Mouse (Mus musculus) naive thymus-derived CD4-positive, alpha-beta T cell, adult 2 months (primary cell): ENCODE results near the gene Ctnnbip1.

Source experiments
- DNase-seq: peaks from one replicate; pipeline ENCODE4 v3.0.0-alpha.2; 2011; ENCODE audit warnings: low read depth

The Ctnnbip1 gene

DNA sequence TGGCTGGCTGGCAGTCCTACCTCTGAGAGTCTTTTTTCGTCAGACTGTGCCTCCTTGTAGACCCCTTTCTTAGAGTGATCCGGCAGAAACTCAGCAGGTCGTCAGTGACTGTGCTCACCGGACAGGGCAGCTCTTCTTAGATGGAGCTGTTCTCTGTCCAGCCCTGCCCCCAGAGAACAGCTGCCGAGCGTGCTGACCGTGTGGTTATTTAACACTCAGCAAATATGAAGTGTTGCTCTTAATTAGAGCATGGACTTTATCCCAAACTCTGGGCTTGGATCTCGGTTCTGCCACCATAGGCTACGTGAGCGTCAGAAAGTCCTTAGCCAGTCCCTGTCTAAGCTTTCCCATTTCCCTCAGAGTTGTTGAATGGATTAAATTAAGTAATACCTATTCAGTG is 3.2 kb downstream of the Ctnnbip1 start:
- DNase-seq, result no peak

DNA sequence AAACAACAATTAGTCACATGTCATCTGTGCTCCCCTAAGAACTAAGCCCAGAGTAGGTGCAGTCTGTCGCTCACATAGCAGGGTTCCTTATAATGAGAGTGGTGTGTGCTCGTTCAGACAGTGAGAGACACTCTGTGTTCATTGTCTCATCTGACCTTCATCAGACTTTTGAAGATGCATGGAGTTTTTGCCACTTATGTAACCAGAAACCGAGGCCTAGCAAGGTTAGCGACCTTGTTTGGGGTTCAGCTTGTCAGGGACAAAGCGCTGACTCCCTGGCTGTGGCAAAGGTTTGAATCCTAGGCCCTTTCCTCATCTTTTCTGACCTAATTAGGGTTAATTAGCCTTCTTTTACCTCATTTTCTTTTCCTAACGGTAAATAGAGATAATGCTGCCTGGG is 5.9 kb downstream of the Ctnnbip1 start:
- DNase-seq, result no peak

DNA sequence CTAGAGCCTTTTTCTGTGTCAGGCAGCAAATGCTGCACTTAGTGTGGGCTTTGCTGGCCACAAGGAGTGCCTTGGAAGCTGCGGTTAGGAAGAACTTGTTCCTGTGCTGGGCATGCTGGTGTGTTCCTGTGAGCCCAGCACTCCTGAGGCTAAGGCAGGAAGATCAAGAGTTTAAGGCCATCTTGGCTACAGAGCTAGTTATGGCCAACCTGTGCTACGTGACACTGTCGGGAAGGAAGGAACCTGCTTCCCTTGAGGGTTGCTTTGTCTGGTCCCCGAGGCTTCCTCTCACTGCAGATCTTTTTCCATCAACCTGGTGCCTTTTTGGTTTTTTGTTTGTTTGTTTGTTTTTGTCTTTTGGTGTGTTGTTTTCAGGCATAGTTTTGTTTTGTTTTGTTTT is 7.1 kb downstream of the Ctnnbip1 start:
- no peak for DNase-seq

DNA sequence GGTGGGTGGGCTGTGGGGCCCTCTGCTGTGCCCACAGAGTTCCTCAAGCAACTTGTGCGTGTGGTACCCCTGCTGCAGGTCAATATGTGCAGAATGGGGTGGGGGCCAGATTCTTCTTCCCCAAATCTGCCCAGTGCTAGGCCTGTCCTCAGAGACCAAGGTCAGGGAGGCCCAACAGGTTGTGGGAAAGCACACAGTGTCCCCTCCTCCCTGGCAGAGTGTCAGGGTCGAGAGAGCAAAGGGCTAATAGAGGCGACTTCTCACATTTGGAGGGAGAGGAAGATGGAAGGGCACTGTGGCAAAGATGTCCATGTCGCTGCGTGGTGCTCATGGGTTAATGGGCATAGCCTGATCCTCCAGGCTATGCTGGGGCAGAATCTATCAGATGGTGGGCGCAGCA is 7.8 kb downstream of the Ctnnbip1 start:
- no peak for DNase-seq

DNA sequence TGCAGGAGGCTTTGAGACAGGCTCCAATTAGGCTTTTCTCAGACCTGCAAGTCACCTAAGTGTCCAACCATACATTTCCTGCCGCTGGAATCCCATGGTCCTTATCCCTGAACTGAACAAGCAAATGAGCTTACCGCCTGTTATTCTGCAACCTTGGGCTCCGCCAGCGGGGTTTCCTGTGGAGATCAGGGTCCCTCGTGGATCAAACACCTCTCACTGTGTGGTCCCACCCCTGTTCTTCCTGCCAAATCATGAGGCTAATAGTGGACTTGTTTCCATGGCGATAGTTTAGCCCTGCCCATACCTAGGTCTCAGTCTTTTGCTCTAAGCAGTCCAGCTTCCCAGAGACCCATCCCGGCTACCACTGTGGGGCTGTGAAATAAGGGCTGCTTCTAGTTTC is 8.3 kb downstream of the Ctnnbip1 start:
- DNase-seq, result no peak

DNA sequence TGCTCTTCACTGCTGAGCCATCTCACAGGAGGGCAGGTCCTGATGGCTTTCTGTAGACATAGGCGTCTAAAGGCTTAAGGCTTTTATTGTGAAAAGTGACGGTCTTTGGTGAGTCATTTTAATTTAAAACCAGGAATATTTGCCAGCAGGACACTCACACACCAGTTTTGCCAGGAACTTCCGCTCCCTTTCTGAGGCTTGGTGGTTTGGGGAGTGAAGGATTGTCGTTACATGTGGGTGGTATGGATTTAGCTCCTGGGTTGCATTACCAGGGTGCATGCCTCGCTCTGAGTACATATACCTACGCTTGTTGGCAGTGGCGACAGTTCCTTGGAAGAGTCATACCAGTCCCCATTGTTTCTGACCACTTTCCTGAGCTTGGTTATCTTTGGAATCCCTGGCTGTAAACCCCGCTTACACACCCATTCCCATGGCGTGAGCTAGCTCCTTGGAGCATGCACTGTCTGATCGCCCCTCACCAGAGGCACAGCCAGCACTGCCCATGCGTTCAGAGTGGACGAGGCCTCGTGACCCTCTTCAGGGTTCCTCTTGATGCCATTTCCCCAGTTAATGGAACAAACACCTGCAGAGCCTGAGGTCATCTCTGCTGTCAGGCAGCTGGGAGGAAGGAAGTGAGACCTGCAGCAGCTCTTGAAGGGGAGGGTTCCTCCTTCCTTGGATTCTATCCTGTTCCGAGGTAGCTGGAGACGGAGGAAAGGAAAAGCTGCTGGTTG is 9.8 kb downstream of the Ctnnbip1 start:
- no peak for DNase-seq

DNA sequence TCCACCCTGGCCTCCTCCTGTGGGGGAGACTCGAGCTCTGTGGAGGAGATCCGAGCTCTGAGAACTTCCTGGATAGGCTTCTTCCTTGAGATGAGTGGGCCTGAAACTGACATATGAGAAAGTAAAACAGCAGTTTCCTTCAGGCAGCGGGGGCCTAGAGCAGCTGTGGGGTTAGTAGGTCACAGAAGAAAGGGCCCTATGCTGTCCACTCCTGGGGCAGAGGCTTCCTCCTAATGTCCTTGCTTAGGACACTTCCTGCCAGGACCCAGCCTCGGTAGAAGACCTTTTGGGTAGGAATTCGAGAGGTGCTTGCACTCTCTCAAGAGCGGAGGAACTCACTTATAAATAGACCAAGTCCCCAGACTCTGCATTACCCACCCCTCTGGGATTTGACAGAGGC is 11.7 kb downstream of the Ctnnbip1 start:
- no peak for DNase-seq

DNA sequence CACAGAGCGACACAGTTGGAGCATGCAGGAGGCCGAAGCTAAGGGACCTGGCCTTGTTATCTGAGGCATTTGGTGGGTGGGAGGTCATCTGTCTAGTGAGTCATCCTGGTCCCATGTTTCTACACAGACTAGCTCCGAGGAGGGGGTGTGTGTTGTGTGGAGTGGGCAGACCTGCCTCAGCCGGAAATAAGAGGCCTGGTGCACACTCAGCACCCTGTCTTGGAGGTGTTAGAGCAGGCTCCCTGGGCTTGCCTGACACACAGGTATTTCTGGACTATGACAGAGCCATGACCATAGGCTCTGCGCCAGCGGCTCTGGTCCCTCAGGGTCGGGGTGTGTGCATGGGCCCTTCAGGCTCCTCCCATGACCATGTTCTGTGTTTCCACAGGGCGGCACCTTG is 21.4 kb downstream of the Ctnnbip1 start:
- DNase-seq, result no peak

DNA sequence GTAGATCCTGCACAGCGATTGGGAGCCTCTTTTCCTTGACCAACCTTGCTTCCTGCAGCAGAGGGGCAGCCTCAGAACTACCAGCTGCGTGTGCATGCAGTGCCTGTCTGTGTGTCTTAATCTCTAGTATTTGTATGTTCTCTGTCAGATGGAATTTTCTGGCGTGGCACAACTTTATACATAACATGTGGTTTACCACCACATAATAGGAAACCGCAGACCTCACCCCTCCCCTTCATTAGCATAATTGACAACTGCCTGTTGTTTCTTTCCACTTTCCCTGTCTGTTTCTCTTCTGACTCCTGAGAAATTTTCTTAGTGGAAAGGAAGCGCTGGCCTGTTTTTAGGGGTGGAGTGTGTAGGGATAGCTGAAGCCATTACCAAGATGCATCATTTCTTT is 23.9 kb downstream of the Ctnnbip1 start:
- peak; percentile 75 for DNase-seq

DNA sequence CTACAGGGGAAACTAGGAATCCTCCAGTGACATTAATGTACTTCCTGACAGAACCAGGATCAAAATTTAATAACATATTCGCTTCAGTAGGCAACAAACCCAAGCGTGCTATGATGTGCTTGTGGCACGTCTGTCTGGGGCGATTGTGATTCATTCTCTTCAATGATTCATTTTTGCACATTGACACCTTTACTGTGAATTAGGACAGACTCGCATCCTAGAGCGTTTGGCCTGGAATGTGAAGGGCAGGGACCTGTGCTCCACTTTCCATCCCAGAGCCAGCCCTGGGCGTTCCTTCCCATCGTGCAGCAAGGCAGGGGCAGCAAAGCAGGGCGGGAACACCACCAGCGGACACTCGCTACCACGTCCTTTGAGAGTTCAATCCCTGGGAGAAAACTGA is 24.4 kb downstream of the Ctnnbip1 start:
- DNase-seq, result peak; percentile 17

DNA sequence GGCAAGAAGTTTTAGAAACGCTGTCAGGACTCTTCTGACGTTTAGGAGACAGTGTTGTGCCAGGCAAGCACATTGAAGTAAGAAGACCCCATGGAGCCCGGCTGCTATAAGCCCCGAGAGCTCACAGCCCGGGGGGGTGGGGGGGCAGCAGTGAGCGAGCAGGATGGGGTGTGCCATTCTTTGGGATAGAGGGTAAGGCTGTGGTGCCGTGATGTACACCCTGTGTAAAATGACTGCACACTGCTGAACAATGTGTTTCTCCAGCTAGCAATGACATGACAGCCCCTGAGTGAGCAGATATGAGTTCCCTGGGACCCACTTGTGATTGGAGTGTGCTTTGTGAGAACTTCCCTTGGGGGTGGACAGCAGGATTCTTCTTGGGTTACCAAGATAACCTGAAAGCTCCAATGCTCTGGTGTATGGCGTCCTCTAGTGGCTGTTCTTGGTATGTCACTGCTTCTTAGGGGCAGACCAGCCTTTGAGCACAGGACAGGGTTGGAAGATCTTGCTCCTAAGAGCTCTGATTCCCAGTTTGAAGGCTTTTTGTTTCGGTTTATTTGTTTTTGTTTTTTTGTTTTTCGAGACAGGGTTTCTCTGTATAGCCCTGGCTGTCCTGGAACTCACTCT is 25.0 kb downstream of the Ctnnbip1 start:
- DNase-seq, result peak; percentile 94

DNA sequence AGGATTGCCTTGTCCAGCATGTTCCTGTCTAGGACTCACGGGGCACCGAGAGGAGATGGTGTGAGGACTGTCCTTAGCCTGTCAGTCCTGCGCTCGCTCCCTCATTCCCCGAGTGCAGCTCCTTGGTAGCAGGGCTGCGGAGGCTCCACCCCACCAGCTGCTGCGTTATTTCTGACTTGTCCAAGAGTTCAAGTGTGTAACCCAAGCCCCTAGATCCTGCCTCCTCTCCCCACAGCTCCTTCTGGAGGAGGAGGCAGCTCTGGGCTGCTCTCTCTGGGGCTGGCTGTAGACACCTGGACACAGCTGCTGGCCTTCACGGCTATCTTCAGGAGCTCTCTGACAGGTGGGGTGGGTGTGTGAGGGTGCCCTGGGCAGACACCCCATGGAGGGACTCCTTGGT is 26.9 kb downstream of the Ctnnbip1 start:
- no peak for DNase-seq

DNA sequence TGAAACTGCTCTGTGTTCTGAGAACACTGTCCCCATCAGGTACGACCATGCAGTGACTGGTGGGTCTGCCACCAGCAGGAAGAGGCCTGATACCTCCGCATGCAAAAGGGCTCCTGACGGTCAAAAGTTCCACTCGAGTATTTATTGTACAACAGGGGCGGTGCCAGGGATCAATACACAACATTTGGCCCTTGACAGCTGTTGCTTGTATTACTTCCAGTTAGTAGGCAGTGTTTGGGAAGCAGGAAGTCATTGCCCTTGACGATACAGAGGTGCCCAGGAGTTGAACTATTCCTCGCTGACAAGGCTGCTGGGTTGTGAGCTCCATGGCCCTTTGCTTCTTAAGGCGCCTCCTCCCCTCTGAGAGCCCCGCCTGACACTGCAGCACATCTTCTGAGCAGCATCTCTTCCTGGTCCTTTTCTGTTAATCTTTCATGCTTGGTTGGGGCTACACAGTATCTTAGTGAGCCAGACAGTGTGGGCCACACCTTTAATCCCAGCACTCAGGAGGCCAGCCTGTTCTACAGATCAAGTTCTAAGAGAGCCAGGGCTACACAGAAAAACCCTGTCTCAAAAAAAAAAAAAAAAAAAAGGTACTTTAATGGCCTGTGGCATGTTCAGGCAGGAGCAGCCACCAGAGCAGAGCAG is 28.9 kb downstream of the Ctnnbip1 start:
- no peak for DNase-seq

DNA sequence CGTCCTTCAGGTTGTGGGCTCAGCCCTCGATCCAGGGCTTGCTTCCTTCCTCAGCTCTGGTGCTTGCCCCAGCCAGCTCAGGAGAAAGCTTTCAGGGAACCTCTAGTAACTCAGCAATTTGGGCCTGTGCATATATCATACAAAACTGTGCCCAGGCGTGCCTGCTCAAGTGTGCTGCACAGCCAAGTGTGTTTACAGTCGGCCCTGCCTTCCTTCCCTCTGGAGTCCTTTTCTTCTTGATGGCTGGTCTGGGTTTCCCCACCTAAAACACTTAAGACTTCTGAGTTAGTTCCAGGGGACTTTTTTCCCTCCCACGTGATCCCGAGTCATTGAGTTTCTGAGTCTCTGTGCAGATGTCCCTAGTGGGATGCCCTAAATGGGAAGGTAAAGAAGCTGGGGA is 29.5 kb downstream of the Ctnnbip1 start:
- DNase-seq, result no peak

DNA sequence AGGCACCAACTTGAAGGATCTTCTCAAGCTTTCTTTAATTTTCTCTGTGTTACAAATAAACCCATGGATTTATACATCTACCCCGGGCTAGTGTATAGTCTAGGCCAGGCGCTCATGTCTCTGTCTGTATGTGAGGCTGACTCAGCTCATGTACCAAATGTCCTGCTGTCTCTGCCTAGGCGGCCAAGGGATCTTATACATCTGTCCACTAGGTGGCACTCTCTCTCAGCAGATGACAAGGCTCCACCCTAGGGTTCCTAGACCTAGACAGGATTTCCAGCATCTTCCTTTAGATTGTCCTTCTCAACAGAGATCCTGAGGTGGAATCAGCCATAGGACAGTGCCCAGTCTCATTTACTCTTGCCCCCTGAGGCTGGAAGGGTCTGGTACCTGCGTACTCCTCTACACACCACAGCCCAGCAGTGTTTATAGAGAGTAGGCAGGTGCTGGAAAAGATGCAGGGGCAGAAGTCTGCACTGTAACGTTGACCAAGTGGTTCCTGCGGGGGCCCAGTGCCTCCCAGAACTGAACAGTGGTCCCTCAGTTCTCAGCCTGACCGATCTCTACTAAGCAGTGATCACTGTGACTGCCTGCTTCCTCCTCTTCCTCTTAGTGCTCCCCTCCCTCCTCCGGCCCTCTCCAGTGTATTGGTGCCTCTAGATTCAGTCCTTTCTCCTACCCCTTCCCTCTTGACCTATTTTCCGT is 31.3 kb downstream of the Ctnnbip1 start:
- DNase-seq, result peak; percentile 86

DNA sequence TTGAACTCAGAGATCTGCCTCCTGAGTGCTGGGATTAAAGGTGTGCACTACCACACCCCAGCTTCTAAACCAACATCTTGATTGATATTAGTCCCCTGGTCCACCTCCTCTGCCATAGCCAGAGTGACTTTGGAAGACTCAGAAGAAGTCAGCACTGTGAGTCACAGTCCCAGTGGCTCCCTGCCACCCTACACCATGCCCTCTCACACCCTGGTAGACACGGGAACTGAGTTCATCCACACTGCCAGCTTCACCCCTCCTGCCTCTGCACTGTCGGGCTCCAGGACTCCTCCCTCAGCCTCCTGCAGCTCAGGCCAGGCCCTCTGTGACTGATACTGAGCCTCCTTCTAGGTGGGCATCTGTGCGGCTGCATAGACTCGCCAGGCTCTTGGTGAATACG is 32.8 kb downstream of the Ctnnbip1 start:
- no peak for DNase-seq

DNA sequence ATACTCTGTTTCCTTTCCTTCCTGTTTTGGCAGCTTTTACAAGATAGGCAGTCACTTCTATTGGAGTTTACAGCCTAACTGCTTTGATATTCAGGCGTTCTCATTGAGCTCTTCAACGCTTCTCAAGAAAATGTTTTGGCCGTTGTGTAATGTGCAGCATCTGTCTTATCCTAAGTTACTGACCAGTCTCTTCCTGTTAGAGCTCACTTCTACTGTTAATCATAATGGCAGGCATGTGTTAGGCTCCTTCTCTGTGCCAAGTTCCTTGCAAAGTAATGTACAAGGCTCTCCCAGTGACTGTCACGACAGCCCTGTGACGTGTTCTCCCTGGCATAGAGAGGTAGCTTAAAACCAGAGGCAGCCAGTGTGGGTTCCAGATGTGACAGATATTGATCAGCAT is 33.7 kb downstream of the Ctnnbip1 start:
- no peak for DNase-seq

DNA sequence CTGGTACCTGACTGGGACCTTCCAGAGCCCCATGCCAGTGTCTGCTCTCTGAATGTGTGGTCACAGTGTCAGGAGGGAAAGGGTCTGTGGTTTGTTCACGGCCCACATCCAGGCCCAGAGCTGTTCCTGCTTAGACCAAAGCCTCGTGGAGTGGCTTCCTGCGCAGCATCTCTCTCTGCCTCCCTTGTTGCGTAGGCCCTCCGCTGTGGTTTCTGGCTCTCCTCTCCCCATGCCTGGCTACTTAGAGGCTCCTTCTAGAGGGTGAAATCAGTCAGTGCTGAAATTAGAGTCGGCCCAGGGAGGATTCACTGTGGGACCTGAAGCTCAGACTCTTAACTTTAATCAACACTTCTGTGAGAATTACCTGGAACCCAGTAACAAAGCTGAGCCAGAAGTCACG is 35.8 kb downstream of the Ctnnbip1 start:
- DNase-seq, result no peak

DNA sequence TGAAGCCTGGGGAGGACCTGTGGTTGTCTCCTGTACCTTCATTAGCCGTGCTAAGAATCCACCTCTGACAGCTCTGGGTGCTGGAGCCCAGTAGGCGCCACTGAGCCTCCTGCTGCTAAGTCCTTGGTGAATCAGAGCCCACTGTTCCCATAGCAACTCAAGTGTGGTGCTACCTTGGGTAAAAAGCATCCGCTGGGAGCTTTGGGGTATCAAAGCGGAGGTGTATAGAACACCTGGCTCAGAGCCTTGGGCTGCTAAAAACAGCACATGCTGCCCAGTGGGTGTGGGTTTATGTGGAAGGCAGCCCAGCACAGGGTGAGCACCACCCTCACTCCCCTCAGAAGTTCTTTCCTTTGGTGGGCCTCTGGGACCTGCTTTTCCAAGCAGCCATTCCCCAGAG is 38.1 kb downstream of the Ctnnbip1 start:
- DNase-seq, result no peak

DNA sequence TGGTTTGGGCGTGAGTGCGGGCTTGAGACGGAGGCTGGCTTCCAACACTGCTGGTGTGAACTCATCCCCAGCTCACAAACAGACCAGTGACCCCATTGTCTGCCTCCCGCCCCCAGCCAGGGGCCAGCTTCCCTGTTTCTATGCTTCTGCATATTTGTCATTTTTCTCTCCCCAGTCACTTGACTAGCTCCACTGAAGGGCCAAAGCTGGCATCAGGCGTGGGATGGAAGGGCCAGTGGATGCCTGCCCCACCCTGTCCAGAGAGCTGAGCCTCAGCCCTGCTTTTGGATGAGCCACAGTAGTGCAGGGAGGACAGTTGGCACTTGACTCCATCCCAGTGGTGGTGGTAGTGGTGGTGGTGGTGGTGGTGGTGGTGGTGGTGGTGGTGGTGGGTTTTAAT is 39.9 kb downstream of the Ctnnbip1 start:
- DNase-seq, result no peak

DNA sequence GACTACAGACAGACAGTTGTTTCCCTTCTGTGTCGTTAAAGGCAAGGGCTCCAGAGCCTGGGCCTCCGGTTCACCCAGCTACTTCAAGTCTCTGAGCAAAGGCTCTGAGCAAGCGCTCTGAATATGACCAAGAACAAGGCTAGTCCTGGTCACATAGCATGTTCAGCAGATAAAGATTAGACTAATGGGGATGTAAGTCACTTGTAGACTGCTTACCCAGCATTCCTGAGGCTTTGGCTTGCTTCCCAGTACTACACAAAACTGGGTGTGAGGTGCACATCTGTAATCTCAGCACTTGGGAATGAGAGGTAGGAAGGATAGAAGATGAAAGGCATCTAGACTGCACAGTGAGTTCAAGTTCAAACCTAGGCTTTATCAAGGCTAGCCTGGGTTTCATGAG is 40.4 kb downstream of the Ctnnbip1 start:
- DNase-seq, result no peak

DNA sequence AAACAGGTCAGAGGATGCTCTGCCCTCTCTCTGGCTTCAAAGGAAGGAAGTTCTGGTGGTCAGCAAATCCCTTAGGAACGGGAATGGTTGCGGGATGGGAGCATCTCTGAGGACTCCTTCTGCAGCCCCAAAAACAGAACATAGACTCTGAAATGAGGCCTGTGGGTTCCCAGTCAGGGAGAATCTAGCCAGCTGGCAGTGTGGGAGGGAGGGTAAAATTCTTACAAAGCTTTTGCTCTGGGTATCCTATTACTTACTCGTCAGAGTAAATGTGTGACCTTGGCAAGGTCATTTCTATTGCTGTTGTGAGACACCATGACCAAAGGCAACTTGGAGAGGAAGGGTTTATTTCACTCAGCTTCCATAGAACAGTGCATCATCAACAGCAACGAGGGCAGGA is 43.4 kb downstream of the Ctnnbip1 start:
- DNase-seq, result no peak
